Mouse (Mus musculus) B cell, adult 67 days (primary cell): ENCODE data around the gene Gm6760. TPM values are rescaled to one million over a fixed set of nuclear protein-coding genes. Genes with fewer than 3 reads are reported as not detected.

Experiments
- total RNA-seq, 2 experiments: library from RNA; stranded (reverse); gene quantifications; 4 replicates each; pipeline ENCODE4 v1.2.4; 2023

Gm6760 gene
- total RNA-seq, result not detected

GRCm38 (mm10) chrX:64152098-64152497 is at the start of gene Gm6760:
Gene Gm6760, minus strand, starts transcription at chrX:64152198.

DNA sequence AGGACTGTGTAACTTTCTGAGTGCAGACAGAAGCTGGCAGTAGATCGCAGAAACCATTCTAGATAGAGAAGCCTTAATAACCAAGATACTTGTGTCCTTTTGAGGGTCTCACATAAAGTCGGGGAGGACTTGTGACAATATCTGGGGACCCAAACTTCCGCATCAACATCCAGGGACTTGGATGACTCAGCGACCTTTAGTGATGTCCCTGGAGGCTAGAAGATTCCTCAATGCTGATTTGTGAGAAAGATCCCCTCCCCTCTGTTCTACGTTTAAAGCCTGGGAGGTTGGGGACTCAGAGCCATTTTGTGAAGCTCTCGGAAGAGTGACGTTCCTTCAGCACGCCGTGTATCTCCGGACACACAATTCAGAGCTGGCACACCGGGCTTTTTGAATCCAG is 21.2 kb upstream of the Gm6760 start, which contains the start of gene 3830417A13Rik:
Gene 3830417A13Rik, plus strand, starts transcription at position 301 of the 400 bp plus-strand sequence.

Other genes with a start within 250 kb of the Gm6760 start
- not detected for gene 3830417A13Rik, start 21.4 kb upstream of the Gm6760 start, total RNA-seq
- not detected for gene Slitrk4, start 124.8 kb upstream of the Gm6760 start, total RNA-seq